Mouse (Mus musculus): ENCODE results near the gene Plekhj1.
"Not testable (repeated sequence)": the region's sequence is repeated elsewhere in the genome, so short reads cannot be mapped to it uniquely, and the experiment has no call there.

The Plekhj1 gene

DNA sequence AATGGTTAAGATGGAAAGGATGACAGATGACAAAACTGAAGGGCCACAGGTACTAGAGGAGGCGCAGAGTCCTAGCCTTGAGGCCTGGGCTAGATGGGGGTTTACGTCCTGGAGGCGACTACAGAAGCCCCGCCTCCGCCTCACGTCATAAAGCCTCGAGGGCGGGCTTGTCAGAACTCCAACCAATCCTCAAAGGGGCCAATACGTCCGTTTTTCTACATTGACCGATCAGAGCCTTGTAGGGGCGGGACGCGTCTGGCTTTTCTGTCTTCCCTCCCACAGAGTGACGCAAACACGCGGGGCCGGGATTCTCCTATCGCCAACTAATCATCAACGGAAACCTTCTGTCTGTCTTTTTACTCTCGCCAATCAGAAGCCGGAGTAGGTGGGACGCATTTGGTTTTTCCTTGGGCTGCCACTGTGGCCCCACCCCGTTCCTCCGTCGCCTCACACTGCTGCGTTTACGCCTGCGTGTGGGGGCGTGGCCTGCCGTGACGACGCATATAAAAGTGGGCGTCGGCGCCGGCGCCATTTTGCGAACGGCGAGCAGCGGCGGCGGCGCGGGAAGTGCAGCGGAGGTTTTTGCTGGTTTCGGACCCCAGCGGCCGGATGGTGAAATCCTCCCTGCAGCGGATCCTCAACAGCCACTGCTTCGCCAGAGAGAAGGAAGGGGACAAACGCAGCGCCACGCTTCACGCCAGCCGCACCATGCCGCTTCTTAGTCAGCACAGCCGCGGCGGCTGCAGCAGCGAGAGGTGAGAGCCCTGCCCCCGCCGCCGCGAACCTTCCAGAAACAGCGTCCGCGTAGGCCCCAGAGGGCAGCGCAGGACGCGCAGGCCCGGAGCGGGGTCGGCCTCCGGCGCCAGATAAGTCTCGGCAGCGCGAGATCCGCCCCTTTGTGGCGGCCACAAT, 28.0 kb upstream of the Plekhj1 start, which contains the start of gene Oaz1:
Gene Oaz1 (plus strand): TSS at position 506 of the 912 bp plus-strand sequence.
- peak; percentile 99 to 100 for DNase-seq (ENCODE audit: low spot score in 2 of 2)

- DNase-seq (ENCODE audit: low spot score in 2 of 2), result no peak
Measured at GRCm38 (mm10) chr10:80824827-80825226, 26.4 kb upstream of the Plekhj1 start.

DNA sequence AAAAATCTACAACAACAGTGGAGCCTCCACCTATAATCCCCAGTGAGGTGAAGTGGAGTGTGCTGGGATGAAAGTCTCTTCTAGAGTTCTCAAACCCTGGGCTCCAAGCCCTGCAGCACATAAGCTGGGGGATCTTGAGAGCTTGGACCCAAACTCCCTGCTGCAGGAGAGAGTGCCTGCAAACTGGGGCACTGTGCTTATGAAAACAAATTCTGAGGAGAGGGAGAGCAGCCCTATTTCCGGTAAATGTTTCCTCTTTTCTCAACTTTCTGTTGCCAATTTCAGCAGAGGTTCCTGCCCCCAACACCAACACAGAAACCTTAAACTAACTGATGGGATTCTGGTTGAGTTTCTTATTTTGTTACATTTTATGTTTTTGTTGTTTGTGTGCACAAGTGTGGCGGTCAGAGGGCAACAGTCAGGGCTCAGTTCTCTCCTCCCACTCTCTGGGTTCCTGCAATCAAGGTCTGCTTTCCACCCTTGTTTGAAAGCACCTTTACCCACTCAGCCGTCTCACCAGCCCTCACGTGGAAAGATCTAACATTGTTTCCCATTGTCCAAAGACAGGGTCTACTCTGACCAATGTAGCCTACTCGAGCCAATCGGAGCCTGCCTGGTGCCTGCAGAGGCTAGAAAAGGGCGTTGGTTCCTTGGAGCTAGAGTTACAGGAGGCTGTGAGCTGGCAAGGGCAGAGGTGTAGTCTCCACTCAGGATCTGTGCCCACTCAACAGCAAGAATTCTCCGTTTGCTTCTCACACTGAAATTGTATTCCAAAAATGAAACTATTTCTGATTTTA, 25.6 kb upstream of the Plekhj1 start:
- no peak for DNase-seq (ENCODE audit: low spot score in 2 of 2)

GRCm38 (mm10) chr10:80823316-80823715, 24.9 kb upstream of the Plekhj1 start:
- DNase-seq (ENCODE audit: low spot score in 2 of 2), result no peak

DNA sequence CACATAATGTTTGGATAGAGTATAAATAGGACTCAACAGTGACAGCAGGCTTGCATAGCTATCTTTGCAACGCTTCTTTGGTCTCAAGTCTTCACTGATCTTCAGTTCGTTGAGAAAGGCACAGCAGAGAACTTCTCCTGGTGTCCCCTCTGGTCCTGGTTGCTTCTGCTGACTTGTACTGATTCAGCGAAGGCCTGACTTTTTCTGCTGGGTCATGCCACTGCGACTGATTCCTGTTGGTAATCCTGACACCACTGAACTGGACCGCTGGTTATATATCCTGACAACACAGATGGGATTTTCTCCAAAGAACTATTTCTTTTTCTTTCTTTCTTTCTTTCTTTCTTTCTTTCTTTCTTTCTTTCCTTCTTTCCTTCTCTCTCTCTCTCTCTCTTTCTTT, 24.1 kb upstream of the Plekhj1 start:
- no peak for DNase-seq (ENCODE audit: low spot score in 2 of 2)

- no peak for DNase-seq (ENCODE audit: low spot score in 2 of 2)
Measured at GRCm38 (mm10) chr10:80821991-80822390, 23.6 kb upstream of the Plekhj1 start.

- DNase-seq (ENCODE audit: low spot score in 2 of 2), result no peak
Measured at GRCm38 (mm10) chr10:80819406-80819805, 21.0 kb upstream of the Plekhj1 start.

DNA sequence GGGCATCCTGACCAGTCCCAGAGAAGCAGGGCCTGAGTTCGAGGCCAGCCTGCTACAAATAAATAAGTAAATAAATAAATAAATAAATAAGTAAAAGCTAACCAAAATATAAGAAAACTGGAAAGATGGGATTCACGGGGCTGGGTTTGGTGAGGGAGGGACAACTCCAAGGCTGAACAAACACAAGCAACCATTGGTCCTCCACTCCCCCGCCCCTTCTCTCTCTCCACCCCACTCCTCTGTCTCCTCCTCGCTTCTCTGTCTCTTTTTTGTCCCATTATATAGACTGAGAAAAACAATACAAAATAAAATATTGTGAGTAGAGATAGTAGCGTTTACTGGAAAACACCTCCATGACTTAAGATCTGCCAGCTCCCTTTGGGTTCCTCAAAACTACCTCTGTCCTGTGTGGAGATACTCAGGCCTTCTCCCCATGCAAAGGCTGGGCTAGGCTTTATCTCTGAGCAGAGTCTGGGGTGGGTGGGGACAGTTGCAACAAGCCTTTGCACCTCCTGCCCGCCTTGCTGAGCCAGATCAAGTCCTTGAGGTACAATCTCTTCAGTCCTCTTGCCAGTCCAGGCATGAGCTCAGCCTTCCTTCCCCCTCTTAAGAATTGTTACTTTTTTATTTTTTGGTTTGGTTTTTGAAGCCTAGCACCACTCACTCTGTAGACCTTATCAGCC, 20.3 kb upstream of the Plekhj1 start:
- no peak for DNase-seq (ENCODE audit: low spot score in 2 of 2)

DNA sequence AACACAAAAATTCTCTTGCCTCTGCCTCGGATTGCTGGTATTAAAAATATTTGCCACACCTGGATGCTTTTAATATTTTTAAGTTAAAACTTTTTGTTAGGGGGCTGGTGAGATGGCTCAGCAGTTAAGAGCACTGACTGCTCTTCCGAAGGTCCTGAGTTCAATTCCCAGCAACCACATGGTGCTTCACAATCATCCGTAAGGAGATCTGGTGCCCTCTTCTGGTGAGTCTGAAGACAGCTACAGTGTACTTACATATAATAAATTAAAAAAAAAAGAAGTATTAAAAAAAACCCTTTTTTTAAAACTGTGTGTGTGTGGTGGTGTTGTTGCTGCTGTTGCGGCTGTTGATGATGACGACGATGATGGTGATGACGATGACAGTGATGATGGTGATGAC, 19.5 kb upstream of the Plekhj1 start:
- not testable (repeated sequence) for DNase-seq (ENCODE audit: low spot score in 2 of 2)

DNA sequence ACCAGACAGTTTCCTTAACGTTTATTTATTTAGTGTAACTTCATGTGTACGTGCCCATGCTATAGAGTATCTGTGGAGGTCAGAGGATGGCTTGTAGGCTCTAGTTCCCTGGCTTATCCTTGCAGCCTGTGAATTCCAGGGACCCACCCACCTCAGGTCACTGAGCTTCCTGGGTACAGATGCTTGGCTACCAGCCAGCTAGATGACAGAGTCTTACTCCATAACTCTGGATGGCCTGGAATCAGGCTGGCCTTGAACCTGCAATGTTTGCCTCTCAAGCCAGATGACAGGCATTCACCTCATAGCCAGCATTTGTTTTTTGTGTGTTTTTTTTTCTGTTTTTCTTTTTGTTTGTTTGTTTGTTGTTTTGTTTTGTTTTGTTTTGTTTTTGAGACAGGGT, 18.7 kb upstream of the Plekhj1 start:
- DNase-seq (ENCODE audit: low spot score in 2 of 2), result no peak

DNA sequence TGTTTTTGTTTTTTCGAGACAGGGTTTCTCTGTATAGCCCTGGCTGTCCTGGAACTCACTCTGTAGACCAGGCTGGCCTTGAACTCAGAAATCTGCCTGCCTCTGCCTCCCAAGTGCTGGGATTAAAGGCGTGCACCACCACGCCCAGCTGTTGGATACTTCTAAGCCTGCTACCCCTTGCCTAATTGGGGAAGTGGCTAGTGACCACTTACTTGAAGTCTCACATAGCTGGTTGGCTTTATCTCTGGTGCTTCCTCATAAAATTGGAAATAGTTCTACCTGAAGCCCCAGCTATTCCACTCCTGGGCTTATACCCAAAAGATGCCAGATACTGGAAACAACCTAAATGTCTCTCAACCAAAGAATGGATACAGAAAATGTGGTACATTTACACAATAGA, 17.9 kb upstream of the Plekhj1 start:
- DNase-seq (ENCODE audit: low spot score in 2 of 2), result not testable (repeated sequence)

DNA sequence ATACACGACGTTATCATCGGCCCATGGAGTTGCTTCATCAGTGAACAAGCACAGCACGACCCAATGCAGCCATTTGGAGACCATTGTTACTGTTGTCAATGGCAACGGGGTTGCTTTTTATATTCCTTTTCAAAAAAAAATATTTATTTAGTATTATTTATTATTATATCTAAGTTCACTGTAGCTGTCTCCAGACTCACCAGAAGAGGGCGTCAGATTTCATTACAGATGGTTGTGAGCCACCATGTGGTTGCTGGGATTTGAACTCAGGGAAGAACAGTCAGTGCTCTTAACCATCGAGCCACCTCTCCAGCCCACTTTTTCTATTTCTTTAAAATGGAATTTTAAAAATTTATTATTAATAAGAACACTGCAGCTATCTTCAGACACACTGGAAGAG, 16.4 kb upstream of the Plekhj1 start:
- DNase-seq (ENCODE audit: low spot score in 2 of 2), result no peak

DNA sequence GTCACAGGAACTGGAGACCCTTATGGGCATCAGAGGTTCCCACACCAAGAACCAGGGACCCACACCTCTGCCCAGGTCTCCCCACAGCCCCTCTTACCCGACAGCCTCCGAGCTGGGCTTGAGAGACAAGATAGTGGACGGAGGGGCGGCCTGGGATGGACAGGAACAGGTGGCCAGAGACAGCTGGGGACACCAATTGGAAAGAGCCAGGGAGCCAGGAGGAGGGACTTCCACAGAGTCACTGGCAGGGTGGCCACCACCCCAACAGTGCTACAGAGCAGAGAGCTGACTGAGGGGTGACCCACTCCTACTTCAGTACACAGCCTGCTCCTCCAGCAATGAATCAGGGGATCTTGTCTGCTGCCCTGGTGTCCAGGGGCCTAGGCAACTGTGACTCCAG, 14.9 kb upstream of the Plekhj1 start, which contains the start of gene Jsrp1:
Gene Jsrp1 (minus strand): TSS at position 133 of the 400 bp plus-strand sequence.
- DNase-seq (ENCODE audit: low spot score in 2 of 2), result no peak

GRCm38 (mm10) chr10:80812391-80813041, 14.1 kb upstream of the Plekhj1 start:
- DNase-seq (ENCODE audit: low spot score in 2 of 2), result no peak

GRCm38 (mm10) chr10:80810084-80810483, 11.7 kb upstream of the Plekhj1 start:
- DNase-seq (ENCODE audit: low spot score in 2 of 2), result no peak

- no peak for DNase-seq (ENCODE audit: low spot score in 2 of 2)
Measured at GRCm38 (mm10) chr10:80808985-80809632, 10.7 kb upstream of the Plekhj1 start.

GRCm38 (mm10) chr10:80808099-80808984, 9.9 kb upstream of the Plekhj1 start:
- no peak for DNase-seq (ENCODE audit: low spot score in 2 of 2)

DNA sequence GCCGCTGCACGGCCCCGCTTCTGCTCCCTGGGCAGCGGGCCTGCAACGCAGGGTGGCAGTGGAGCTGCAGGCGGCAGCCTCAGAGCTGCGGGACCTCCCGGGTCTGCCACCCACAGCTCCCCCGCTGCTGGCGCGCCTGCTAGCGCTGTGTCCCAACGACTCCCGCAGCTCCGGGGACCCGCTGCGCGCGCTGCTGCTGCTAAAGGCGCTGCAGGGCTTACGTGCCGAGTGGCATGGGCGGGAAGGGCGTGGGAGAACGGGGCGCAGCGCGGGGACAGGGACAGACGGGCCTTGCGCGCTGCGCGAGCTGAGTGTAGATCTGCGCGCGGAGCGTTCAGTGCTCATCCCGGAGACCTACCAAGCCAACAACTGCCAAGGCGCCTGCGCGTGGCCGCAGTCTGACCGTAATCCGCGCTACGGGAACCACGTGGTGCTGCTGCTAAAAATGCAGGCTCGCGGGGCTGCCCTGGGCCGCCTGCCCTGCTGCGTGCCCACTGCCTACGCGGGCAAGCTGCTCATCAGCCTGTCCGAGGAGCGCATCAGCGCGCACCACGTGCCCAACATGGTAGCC, 8.7 kb upstream of the Plekhj1 start:
- peak; percentile 92 to 94 for DNase-seq (ENCODE audit: low spot score in 2 of 2)

DNA sequence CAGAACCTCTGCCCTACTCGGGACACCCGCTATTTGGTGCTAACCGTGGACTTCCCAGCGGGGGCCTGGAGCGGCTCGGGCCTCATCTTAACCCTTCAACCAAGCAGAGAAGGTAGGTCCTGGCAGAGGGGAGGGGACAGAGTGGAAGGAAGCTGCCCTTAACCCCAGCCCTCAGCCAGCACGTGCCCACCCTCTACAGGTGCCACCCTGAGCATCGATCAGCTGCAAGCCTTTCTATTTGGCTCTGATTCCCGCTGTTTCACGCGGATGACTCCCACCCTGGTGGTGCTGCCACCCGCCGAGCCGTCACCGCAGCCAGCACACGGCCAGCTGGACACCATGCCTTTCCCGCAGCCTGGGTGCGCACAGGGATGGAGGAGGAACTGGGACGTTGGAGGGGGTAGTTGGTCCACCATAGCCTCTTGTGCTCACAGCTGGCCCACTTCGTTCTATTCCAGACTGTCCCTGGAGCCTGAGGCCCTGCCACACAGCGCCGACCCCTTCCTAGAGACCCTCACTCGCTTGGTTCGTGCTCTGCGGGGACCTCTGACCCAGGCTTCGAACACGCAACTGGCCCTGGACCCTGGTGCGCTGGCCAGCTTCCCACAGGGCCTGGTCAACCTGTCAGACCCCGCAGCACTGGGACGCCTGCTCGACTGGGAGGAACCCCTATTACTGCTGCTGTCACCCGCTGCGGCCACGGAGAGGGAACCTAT, 8.1 kb upstream of the Plekhj1 start:
- no peak for DNase-seq (ENCODE audit: low spot score in 2 of 2)
